Mouse (Mus musculus) liver, postnatal 0 days (tissue): ENCODE results near the gene Casp6. TPM values are rescaled to one million over a fixed set of nuclear protein-coding genes. Genes with fewer than 3 reads are reported as not detected.

Experiments
- ATAC-seq: fragments of 200-750 bp; cut with Nextera tagmentation; 2 replicates; pipeline ENCODE4 v1.8.0; 2017; ENCODE audit warnings: mild to moderate bottlenecking, moderate library complexity
- DNase-seq: peaks from one replicate; pipeline ENCODE4 v3.0.0-alpha.2; 2016
- H3K27ac ChIP-seq: fragments of 300-500 bp; sonication (generic); 2 replicates; pipeline ENCODE4 v1.5.1; 2014; ENCODE audit warnings: antibody characterized with exemption, moderate library complexity, mild to moderate bottlenecking, low read depth
- H3K27me3 ChIP-seq: fragments of 300-500 bp; sonication (generic); 2 replicates; pipeline ENCODE4 v1.6.1; 2014; ENCODE audit warnings: low read length, control low read depth, mixed read lengths; ENCODE audit not compliant: insufficient read depth
- H3K36me3 ChIP-seq: fragments of 300-500 bp; sonication (generic); replicated peaks from 2 replicates; pipeline ENCODE4 v1.6.1; 2014; ENCODE audit warnings: mild to moderate bottlenecking, control low read depth, low read length, moderate library complexity, mixed read lengths; ENCODE audit not compliant: insufficient read depth
- H3K4me1 ChIP-seq: fragments of 300-500 bp; sonication (generic); 2 replicates; pipeline ENCODE4 v1.6.1; 2014; ENCODE audit warnings: antibody characterized with exemption, mild to moderate bottlenecking, control low read depth; ENCODE audit not compliant: insufficient read depth
- H3K4me2 ChIP-seq: fragments of 300-500 bp; sonication (generic); 2 replicates; pipeline ENCODE4 v1.6.1; 2014; ENCODE audit warnings: low read depth, mild to moderate bottlenecking, low read length, moderate library complexity, mixed read lengths
- H3K4me3 ChIP-seq: fragments of 300-500 bp; sonication (generic); 2 replicates; pipeline ENCODE4 v1.5.1; 2014; ENCODE audit warnings: low read depth, low read length
- H3K9ac ChIP-seq: fragments of 300-500 bp; sonication (generic); replicated peaks from 2 replicates; pipeline ENCODE4 v1.6.1; 2014; ENCODE audit warnings: mild to moderate bottlenecking, moderate library complexity
- H3K9me3 ChIP-seq: fragments of 300-500 bp; sonication (generic); 2 replicates; pipeline ENCODE4 v1.6.1; 2016; ENCODE audit warnings: mild to moderate bottlenecking, control low read depth, low read length, mixed read lengths
- CTCF ChIP-seq: sonication (generic); IDR thresholded peaks from 2 replicates; pipeline ENCODE4 v1.5.1; 2016; ENCODE audit warnings: antibody characterized with exemption, low read depth
- EP300 ChIP-seq: IDR thresholded peaks from 2 replicates; pipeline ENCODE4 v1.6.1; 2016; ENCODE audit warnings: antibody characterized with exemption, low read depth, mild to moderate bottlenecking
- WGBS: fragments of 180-500 bp; shearing (Covaris S2); extraction: QIAGEN DNeasy Blood & Tissue Kit; methylation state at CpG from one replicate; pipeline ENCODE4 v1.1.7; 2014; ENCODE audit not compliant: insufficient replicate concordance; 5-methylcytosine and 5-hydroxymethylcytosine counted together
- polyA plus RNA-seq: library from polyadenylated mRNA; unstranded; fragments of >200 nt; fragmentation: Nextera tagmentation; extraction: Ambion mirVana; gene quantifications from 2 replicates; pipeline ENCODE4 v1.2.1, GENCODE M21; 2015

The Casp6 gene
- polyA plus RNA-seq, 1 experiment from 2014 or later = 34.4 TPM

DNA sequence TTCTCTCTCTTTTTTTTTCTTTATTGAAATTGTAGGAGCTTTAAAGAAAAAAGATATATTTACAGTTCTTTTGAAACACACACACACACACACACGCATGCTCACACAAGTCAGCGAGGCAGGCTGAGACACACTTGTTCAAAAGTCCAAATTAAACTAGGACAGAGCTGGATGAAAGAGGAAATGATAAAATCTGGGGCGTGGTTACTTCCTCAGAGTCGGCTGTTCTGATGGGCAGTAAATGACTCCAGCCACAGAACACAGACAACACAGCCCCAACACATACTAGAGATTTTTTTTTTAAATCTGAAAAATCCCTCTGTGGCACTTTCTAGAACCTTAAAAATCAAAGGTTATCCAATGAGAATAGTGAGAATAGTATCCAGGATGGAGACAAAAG lies 42.6 kb downstream of the Casp6 start:
- WGBS = 33% methylated on average over 4 of the region's 4 CpGs
- ATAC-seq = no peak
- H3K36me3 ChIP-seq = no peaks in the 10 kb centered on the region
- no peaks in the 10 kb centered on the region for H3K9me3 ChIP-seq
- H3K4me1 ChIP-seq = no peaks in the 10 kb centered on the region
- no peak overlapping the region for H3K4me2 ChIP-seq
- no peak overlapping the region for H3K4me3 ChIP-seq
- no peak overlapping the region for H3K9ac ChIP-seq
- no peak for DNase-seq
- H3K27me3 ChIP-seq = no peaks in the 10 kb centered on the region
- TF ChIP-seq CTCF = no peak
- TF ChIP-seq EP300 = no peak
- no peak overlapping the region for H3K27ac ChIP-seq

DNA sequence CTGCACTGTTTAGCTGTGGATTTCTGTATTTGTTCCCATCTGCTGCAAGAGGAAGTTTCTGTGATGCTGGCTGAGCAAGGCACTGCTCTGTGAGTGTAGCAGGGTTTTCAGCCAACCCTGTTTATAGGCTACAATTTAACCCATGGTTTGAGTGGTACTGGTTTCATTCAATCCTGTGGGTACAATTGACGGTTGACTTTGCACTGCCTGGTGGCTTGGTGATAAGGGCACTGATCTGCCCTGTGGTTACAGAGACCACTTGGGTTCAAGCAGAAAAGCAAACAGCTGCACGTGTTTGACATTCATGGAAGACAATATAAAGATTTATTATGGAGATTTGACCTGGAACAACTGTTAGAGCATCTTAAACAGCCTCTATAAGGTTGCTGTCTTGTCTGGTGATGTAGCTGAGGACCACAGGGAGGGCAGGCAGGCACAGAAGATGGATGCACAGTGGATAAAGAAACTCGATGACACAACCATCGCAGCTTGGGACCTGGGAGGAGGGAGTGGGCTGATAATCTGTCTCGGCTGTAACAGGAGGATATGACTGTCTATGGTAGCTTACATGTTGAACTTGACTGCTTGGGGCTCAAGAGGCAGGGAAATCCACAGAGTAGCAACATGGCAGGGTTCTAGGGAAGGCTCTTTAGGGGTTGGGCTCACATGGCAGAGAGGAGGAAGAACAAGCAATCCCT lies 45.1 kb downstream of the Casp6 start:
- H3K4me2 ChIP-seq = no peak overlapping the region
- no peak overlapping the region for H3K27ac ChIP-seq
- no peak overlapping the region for H3K4me3 ChIP-seq
- WGBS = 51% methylated on average over 5 of the region's 5 CpGs
- H3K36me3 ChIP-seq = no peaks in the 10 kb centered on the region
- no peaks in the 10 kb centered on the region for H3K27me3 ChIP-seq
- TF ChIP-seq EP300 (peak; percentile 87), CTCF (no peak)
- DNase-seq = no peak
- peak; percentile 76 for ATAC-seq
- no peaks in the 10 kb centered on the region for H3K4me1 ChIP-seq
- H3K9me3 ChIP-seq = no peaks in the 10 kb centered on the region
- H3K9ac ChIP-seq = no peak overlapping the region

DNA sequence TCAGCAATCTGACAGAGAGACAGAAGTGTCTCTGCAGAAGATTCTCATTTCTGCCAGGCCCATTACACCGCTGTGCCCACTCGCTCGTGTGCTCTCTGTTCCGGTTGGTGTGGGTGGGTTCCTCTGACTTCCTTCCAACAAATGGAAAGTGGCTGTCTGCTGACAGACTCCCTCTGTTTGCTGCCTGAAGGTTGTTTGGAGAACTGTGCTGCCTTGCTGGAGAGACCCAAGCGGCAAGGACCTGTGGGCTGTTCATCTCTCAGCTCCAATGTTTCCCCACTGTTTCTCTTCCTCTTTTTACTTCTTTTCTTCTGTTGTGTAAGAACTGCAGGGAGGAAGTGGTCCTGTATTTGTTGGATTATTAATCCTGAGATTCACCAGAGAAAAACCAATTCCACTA lies 47.1 kb downstream of the Casp6 start:
- no peak overlapping the region for H3K9ac ChIP-seq
- ATAC-seq (no peak), DNase-seq (no peak)
- no peak overlapping the region for H3K27ac ChIP-seq
- no peaks in the 10 kb centered on the region for H3K9me3 ChIP-seq
- H3K4me3 ChIP-seq = no peak overlapping the region
- no peak for TF ChIP-seq CTCF
- TF ChIP-seq EP300 = no peak
- H3K27me3 ChIP-seq = no peaks in the 10 kb centered on the region
- 68% methylated on average over 5 of the region's 5 CpGs for WGBS
- H3K4me1 ChIP-seq = no peaks in the 10 kb centered on the region
- no peak overlapping the region for H3K4me2 ChIP-seq
- H3K36me3 ChIP-seq = no peaks in the 10 kb centered on the region

DNA sequence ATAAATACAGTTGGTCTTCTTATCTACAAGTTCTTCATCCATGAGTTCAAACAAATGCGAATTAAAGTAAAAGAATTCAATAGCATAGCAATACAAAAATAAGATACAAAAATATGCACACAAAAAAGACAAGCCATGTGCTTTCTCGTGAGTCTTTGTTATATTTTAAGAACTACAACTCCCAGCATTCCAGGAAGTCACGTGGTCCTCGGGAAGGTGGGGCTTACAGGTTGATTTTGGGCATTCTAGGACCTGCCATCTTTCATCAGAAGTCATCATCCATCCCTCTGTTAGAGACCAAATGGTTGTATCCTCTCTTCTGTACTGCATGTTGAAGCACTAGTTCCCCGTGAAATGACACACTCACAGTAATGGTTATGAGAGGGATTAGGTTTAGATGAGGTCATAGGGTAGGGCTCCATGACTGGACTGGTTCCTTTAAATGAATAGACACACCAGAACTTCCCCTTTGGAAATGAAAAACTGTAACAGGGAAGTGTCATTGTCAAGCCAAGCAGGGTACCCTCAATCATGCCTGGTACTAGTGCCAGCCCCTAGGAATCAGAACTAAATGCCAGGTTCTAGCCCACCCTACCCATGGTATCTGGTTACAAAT lies 48.0 kb downstream of the Casp6 start:
- no peak for DNase-seq
- no peak for ATAC-seq
- H3K27me3 ChIP-seq = no peaks in the 10 kb centered on the region
- no peak overlapping the region for H3K4me3 ChIP-seq
- 67% methylated on average over 5 of the region's 5 CpGs for WGBS
- no peak overlapping the region for H3K27ac ChIP-seq
- H3K4me1 ChIP-seq = no peaks in the 10 kb centered on the region
- H3K4me2 ChIP-seq = no peak overlapping the region
- no peaks in the 10 kb centered on the region for H3K36me3 ChIP-seq
- no peak overlapping the region for H3K9ac ChIP-seq
- no peaks in the 10 kb centered on the region for H3K9me3 ChIP-seq
- TF ChIP-seq EP300 (no peak), CTCF (no peak)

DNA sequence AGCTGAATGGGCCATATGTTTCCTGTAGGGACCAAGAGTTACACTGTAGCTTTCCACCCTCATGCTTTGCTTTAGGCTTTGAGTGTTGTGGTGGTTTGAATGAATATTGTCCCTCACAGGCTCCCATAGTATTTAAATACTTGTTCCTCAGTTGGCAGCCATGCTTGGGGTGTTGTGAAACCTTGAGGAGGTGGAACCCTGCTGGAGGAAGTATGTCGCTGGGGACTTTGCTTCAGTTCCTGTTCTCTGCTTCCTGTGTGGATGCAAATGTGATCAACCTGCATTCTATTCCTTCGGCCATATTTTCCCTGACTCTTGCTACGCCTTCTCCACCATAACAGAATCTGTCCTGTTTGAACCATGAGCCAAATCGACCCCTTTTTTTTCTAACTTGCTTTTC lies 52.1 kb downstream of the Casp6 start:
- Histone ChIP-seq H3K4me1 (no peaks in the 10 kb centered on the region), H3K4me2 (no peak overlapping the region), H3K27ac (no peak overlapping the region), H3K4me3 (no peak overlapping the region), H3K9me3 (no peaks in the 10 kb centered on the region), H3K27me3 (no peaks in the 10 kb centered on the region), H3K9ac (no peak overlapping the region), H3K36me3 (no peaks in the 10 kb centered on the region)
- no peak for DNase-seq
- 76% methylated on average over 4 of the region's 4 CpGs for WGBS
- TF ChIP-seq EP300 (no peak), CTCF (no peak)
- no peak for ATAC-seq

DNA sequence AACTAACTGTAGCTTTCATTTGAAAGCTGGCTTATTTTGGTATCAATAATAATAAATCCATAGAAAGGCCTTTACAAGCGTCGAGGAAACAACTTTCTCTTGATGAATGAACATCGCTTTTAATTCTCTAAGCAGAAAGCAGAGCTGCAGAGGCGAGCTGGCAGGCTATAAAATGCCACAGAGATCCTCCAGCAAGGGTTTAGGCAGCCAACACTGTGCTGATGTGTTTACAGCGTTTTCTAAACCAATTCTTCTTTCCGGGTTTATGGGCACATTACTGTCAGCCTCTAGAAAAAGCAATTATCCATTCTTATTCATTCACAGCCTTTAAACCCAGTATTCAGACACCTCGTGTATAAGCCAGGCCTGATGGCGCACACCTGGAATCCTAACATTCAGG lies 61.3 kb downstream of the Casp6 start:
- Histone ChIP-seq H3K4me2 (no peak overlapping the region), H3K9me3 (no peaks in the 10 kb centered on the region), H3K36me3 (no peaks in the 10 kb centered on the region), H3K9ac (no peak overlapping the region), H3K4me1 (no peaks in the 10 kb centered on the region), H3K4me3 (no peak overlapping the region), H3K27me3 (no peaks in the 10 kb centered on the region), H3K27ac (no peak overlapping the region)
- TF ChIP-seq EP300 = no peak
- no peak for TF ChIP-seq CTCF
- DNase-seq = peak; percentile 5
- 77% methylated on average over 8 of the region's 8 CpGs for WGBS
- ATAC-seq = no peak

Other genes starting within 250 kb of the Casp6 start
- 0.25 and 0.39 TPM in 2 replicates for gene Egf, start 146.1 kb upstream of the Casp6 start, polyA plus RNA-seq
- not detected in 2 replicates for gene Lrit3, start 97.4 kb upstream of the Casp6 start, polyA plus RNA-seq
- gene Rrh, start 78.8 kb upstream of the Casp6 start, polyA plus RNA-seq = not detected in 2 replicates
- gene Gar1, start 70.0 kb upstream of the Casp6 start, polyA plus RNA-seq = 23.2 and 25.7 TPM in 2 replicates
- 444 and 454 TPM in 2 replicates for gene Cfi, start 65.5 kb upstream of the Casp6 start, polyA plus RNA-seq
- 58.4 and 61.3 TPM in 2 replicates for gene Pla2g12a, start 22.8 kb upstream of the Casp6 start, polyA plus RNA-seq
- gene Mcub, start 68.8 kb downstream of the Casp6 start, polyA plus RNA-seq = 7.8 and 7.9 TPM in 2 replicates
- 4.5 and 5.4 TPM in 2 replicates for gene Sec24b, start 160.1 kb downstream of the Casp6 start, polyA plus RNA-seq
- 0.64 and 0.68 TPM in 2 replicates for gene Col25a1, start 230.1 kb downstream of the Casp6 start, polyA plus RNA-seq